Mouse (Mus musculus) layer of hippocampus, postnatal 25 days (tissue): ENCODE results near the gene Nacc2. TPM values are rescaled to one million over a fixed set of nuclear protein-coding genes. Genes with fewer than 3 reads are reported as not detected.
A peak's percentile ranks its signal among the peaks of the same experiment; 100 is the strongest.

Experiments used
- DNase-seq, 2 experiments: peaks; one replicate each; pipeline ENCODE4 v3.0.0; 2022; ENCODE audit warnings: mixed read lengths in 2 of 2, low spot score in 1 of 2; ENCODE audit errors: extremely low spot score in 1 of 2
- total RNA-seq, 2 experiments: library from RNA; stranded (reverse); gene quantifications; 2 replicates each; pipeline ENCODE4 v1.2.3; 2021

The Nacc2 gene
- total RNA-seq, 2 experiments from 2014 or later, result 58.7 to 63.4 TPM

- peak; percentile 37 to 39 for DNase-seq
Measured at GRCm38 (mm10) chr2:26020714-26021560, 102.1 kb downstream of the Nacc2 start.

- DNase-seq, result no peak
Measured at GRCm38 (mm10) chr2:26019923-26020322, 103.1 kb downstream of the Nacc2 start.

GRCm38 (mm10) chr2:26017326-26017725 is 105.7 kb downstream of the Nacc2 start:
- DNase-seq, result no peak

- no peak for DNase-seq
Measured at GRCm38 (mm10) chr2:26013674-26014073, 109.3 kb downstream of the Nacc2 start.

- no peak for DNase-seq
Measured at GRCm38 (mm10) chr2:26011420-26011819, 111.6 kb downstream of the Nacc2 start.

Other genes with a start within 250 kb of the Nacc2 start
- gene Camsap1, start 139.9 kb downstream of the Nacc2 start, total RNA-seq, result 100 to 1,000 TPM; 113 to 122 TPM
- gene Ubac1, start 101.5 kb downstream of the Nacc2 start, total RNA-seq, result 10 to 100 TPM; 58.1 to 68.6 TPM
- not detected for gene Lhx3, start 85.1 kb upstream of the Nacc2 start, total RNA-seq
- 10 to 100 TPM; 24.5 to 25.3 TPM for gene Qsox2, start 114.3 kb upstream of the Nacc2 start, total RNA-seq
- gene Ccdc187, start 171.3 kb upstream of the Nacc2 start, total RNA-seq, result under 1 TPM; 0.52 to 0.94 TPM
- gene Gpsm1, start 192.3 kb upstream of the Nacc2 start, total RNA-seq, result 10 to 100 TPM; 38.3 to 42.4 TPM
- gene Dnlz, start 228.9 kb upstream of the Nacc2 start, total RNA-seq, result 10 to 100 TPM; 26.3 to 27.8 TPM
- 1 to 10 TPM; 1.6 to 2.6 TPM for gene Card9, start 237.7 kb upstream of the Nacc2 start, total RNA-seq